In the genomic region with DNA sequence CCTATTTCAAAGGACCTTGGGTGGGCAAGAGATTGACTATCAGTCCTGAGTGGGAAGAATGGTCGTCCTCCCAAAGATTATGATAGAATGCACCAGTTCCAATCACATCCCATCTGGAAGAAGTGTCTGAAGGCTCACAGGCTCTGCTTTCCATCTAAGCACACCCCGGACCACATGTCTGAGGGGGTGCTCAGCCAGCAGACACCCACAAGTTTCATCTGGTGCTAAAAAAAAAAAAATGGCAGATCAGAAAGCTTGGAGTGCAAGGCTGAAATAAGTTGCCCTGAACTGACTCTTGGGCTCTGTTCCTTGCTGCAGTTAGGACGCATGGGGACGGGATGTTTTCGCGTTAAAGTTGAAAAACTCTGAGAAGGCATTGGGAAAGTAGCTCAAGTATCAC, we compare ENCODE assay signal across 29 mouse cellular contexts.
DNase-seq lines count a peak whose midpoint lies in the region; ATAC-seq lines count a peak whose summit lies in the region.
"Had no signal": no experiment of that assay in that cellular context is flagged by ENCODE, and none has a peak within 500 bp of the region (broad histone marks: within the 10 kb centered on the region; RNA-seq: fewer than 3 reads in every experiment).

No protein-coding gene starts in this region.

- H3K9me3 ChIP-seq in limb, embryonic 10.5 days (replicated peaks) = 0 out of 2 replicates have a peak, but pooled peaks cover 3% of the 10 kb centered on the region
- H3K9me3 ChIP-seq: forebrain, embryonic 12.5 days; liver, embryonic 15.5 days had no signal

- intact Hi-C loops in left cerebral cortex, postnatal 10 days (cut with DNase I) = no loop called here

- H3K4me3 ChIP-seq in limb, embryonic 10.5 days = no peak overlapping the region
- H3K4me3 ChIP-seq: embryonic facial prominence, embryonic 10.5 days; embryonic facial prominence, embryonic 15.5 days; forebrain, embryonic 12.5 days; gastrocnemius, adult 2 months; limb, embryonic 12.5 days; liver, embryonic 15.5 days; midbrain, embryonic 13.5 days; neural tube, embryonic 13.5 days had no signal

- H3K27ac ChIP-seq in limb, embryonic 10.5 days = no peak overlapping the region
- H3K27ac ChIP-seq: embryonic facial prominence, embryonic 10.5 days; embryonic facial prominence, embryonic 15.5 days; forebrain, embryonic 12.5 days; gastrocnemius, adult 2 months; hindbrain, embryonic 14.5 days; limb, embryonic 12.5 days; liver, embryonic 15.5 days; macrophage; midbrain, embryonic 13.5 days; neural tube, embryonic 13.5 days had no signal

- ATAC-seq in frontal cortex, adult (ENCODE audit: low TSS enrichment) = peak; percentile 88
- ATAC-seq: activated CD4-positive, CD25-positive, alpha-beta regulatory T cell, adult 4 months; forebrain, postnatal 0 days; midbrain, embryonic 13.5 days had no signal

- no peak for DNase-seq in frontal cortex, postnatal 25 days (ENCODE audit: low spot score in 2 of 2)
- peak; percentile 9 for DNase-seq in left cerebral cortex, adult 11 months (ENCODE audit: low spot score)
- no peak for DNase-seq in left cerebral cortex, postnatal 10 days (ENCODE audit: extremely low spot score in 1 of 2, low spot score in 2 of 2)
- peak; percentile 29 to 46 for DNase-seq in right cerebral cortex, postnatal 10 days (ENCODE audit: low spot score in 2 of 2)
- DNase-seq in right cerebral cortex, postnatal 4 days = no peak
- DNase-seq in telencephalon, adult 2 months (ENCODE audit: low read depth, low spot score) = peak; percentile 73
- no peak for DNase-seq in limb, embryonic 10.5 days (ENCODE audit: low spot score)
- DNase-seq: adrenal gland, adult 2 months; adrenal gland, postnatal 36 days; cerebellum, adult 8-10 months; cerebellum, postnatal 25 days; forebrain, postnatal 0 days; gastrocnemius, adult 2 months; gastrocnemius, postnatal 36 days; heart, adult 18-20 months; kidney, adult 11 months; kidney, postnatal 25 days had no signal

- WGBS in limb, embryonic 10.5 days = 87% methylated on average over 6 of the region's 6 CpGs

- no peaks in the 10 kb centered on the region for H3K27me3 ChIP-seq in limb, embryonic 10.5 days (ENCODE audit: low read depth, poor library complexity, severe bottlenecking)
- H3K27me3 ChIP-seq: CH12.LX; embryonic facial prominence, embryonic 15.5 days; forebrain, embryonic 12.5 days; limb, embryonic 12.5 days; liver, embryonic 15.5 days; midbrain, embryonic 13.5 days; neural tube, embryonic 13.5 days had no signal

- no peaks in the 10 kb centered on the region for H3K36me3 ChIP-seq in limb, embryonic 10.5 days
- H3K36me3 ChIP-seq: embryonic facial prominence, embryonic 10.5 days; embryonic facial prominence, embryonic 15.5 days; forebrain, embryonic 12.5 days; limb, embryonic 12.5 days; liver, embryonic 15.5 days; midbrain, embryonic 13.5 days; neural tube, embryonic 13.5 days had no signal

- H3K4me1 ChIP-seq in limb, embryonic 10.5 days = 0 out of 2 replicates have a peak, but pooled peaks cover 5% of the 10 kb centered on the region
- H3K4me1 ChIP-seq: embryonic facial prominence, embryonic 15.5 days; forebrain, embryonic 12.5 days; limb, embryonic 12.5 days; liver, embryonic 15.5 days; midbrain, embryonic 13.5 days; neural tube, embryonic 13.5 days had no signal

Comparison
In these comparisons a context has a peak if more than half of its experiments do, and no peak if none do; other contexts are left out.
1. DNase-seq: peak in left cerebral cortex, adult 11 months (single experiment), right cerebral cortex, postnatal 10 days (2 of 2) and telencephalon, adult 2 months (single experiment); none in frontal cortex, postnatal 25 days (0 of 2), left cerebral cortex, postnatal 10 days (0 of 2), right cerebral cortex, postnatal 4 days (single experiment) and limb, embryonic 10.5 days (single experiment).